Mouse (Mus musculus) liver, embryonic 16.5 days (tissue): ENCODE data around the gene Mef2a. TPM values are rescaled to one million over a fixed set of nuclear protein-coding genes. Genes with fewer than 3 reads are reported as not detected.

Source experiments
- ATAC-seq: fragments of 200-750 bp; cut with Nextera tagmentation; 2 replicates; pipeline ENCODE4 v1.8.0; 2017; ENCODE audit warnings: low read depth, mild to moderate bottlenecking, moderate number of reproducible peaks, moderate library complexity
- H3K27ac ChIP-seq: fragments of 300-500 bp; sonication (generic); 2 replicates; pipeline ENCODE4 v1.5.1; 2014; ENCODE audit warnings: mild to moderate bottlenecking, low read length
- H3K27me3 ChIP-seq: fragments of 300-500 bp; sonication (generic); 2 replicates; pipeline ENCODE4 v1.6.1; 2014; ENCODE audit warnings: low read depth, low read length, mixed read lengths; ENCODE audit not compliant: control insufficient read depth, insufficient read depth
- H3K36me3 ChIP-seq: fragments of 300-500 bp; sonication (generic); 2 replicates; pipeline ENCODE4 v1.6.1; 2014; ENCODE audit warnings: mild to moderate bottlenecking; ENCODE audit not compliant: control insufficient read depth, insufficient read depth
- H3K4me1 ChIP-seq: fragments of 300-500 bp; sonication (generic); 2 replicates; pipeline ENCODE4 v1.6.1; 2014; ENCODE audit warnings: low read depth, low read length, mixed read lengths; ENCODE audit not compliant: control insufficient read depth
- H3K4me2 ChIP-seq: fragments of 300-500 bp; sonication (generic); 2 replicates; pipeline ENCODE4 v1.6.1; 2014; ENCODE audit warnings: low read depth, low read length, mixed read lengths
- H3K4me3 ChIP-seq: fragments of 300-500 bp; sonication (generic); 2 replicates; pipeline ENCODE4 v1.5.1; 2014; ENCODE audit warnings: low read depth, mild to moderate bottlenecking, low read length
- H3K9ac ChIP-seq: fragments of 300-500 bp; sonication (generic); 2 replicates; pipeline ENCODE4 v1.6.1; 2014; ENCODE audit warnings: low read depth, low read length
- H3K9me3 ChIP-seq: fragments of 300-500 bp; sonication (generic); replicated peaks from 2 replicates; pipeline ENCODE4 v1.6.1; 2016; ENCODE audit warnings: low read length; ENCODE audit not compliant: control insufficient read depth
- WGBS: fragments of 180-500 bp; shearing (Covaris S2); extraction: QIAGEN DNeasy Blood & Tissue Kit; methylation state at CpG from one replicate; pipeline ENCODE4 v1.1.7; 2014; ENCODE audit not compliant: insufficient replicate concordance; 5-methylcytosine and 5-hydroxymethylcytosine counted together
- polyA plus RNA-seq: library from polyadenylated mRNA; unstranded; fragments of >200 nt; fragmentation: Nextera tagmentation; extraction: Ambion mirVana; gene quantifications from 2 replicates; pipeline ENCODE4 v1.2.1, GENCODE M21; 2015

Gene Mef2a
- polyA plus RNA-seq, 1 experiment from 2014 or later = 12.0 TPM

DNA sequence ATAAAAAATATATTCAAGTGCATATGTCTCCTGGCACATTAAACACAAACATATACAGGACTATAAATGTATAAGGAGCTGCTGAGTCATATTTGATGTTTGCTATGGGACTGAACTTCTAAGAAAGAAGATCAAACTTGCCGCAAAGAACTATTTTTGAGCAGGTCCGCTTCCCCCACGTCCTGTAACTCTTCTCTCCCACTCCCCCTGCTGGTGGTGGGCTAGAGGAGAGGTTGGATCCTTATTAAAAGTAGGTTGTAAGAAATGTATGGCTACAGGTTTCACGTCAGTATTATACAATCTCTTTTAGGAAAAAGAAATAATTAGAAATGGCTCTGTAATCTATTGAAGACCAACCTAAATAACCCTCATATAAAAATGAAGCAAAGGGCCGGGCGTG, 19.0 kb downstream of the Mef2a start:
- H3K9ac ChIP-seq = no peak overlapping the region
- no peak for ATAC-seq
- H3K27ac ChIP-seq = no peak overlapping the region
- H3K4me1 ChIP-seq = no peaks in the 10 kb centered on the region; the same call in 1 of the 2 replicates
- H3K27me3 ChIP-seq = no peaks in the 10 kb centered on the region
- H3K4me3 ChIP-seq = no peak overlapping the region
- 56% methylated on average over 6 of the region's 6 CpGs for WGBS
- H3K36me3 ChIP-seq = no peaks in the 10 kb centered on the region
- H3K4me2 ChIP-seq = no peak overlapping the region
- no peaks in the 10 kb centered on the region for H3K9me3 ChIP-seq

DNA sequence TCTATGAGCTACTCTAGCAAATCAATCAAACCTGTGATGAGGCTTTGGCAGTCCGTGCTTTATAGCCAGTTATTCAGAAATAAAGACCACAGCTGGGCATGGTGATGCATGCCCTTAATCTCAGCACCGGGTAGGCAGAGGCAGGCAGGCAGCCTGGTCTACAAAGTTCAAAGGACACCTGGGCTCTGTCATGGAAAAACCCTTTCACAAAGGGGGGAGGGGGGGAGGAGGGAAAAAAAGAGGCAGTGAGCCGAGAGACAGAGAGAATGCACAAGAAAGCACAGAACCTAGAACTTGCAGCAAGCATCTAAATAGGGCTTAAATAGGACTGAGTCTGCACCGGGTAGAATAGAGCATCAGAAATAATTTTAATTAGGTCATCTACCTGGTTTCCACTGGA, 19.7 kb downstream of the Mef2a start:
- no peak for ATAC-seq
- H3K27ac ChIP-seq = no peak overlapping the region

DNA sequence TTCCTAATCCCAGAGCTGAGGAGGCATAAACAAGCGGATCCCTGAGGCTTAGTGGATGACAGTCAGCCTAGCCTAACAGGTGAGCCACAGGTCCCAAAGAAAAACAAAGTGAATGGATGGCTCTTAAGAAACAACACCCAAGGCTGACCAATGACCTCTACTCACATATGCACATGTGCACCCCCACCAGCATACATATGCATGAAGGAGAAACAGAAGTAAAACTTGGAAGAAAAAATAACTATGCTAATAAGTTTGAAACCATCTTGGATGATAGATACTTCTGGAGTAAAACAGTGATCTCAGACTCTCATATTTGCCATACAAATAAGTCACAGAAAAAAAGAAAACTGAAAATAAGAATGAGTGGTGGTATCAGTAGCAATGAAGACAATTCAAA, 28.2 kb downstream of the Mef2a start:
- Histone ChIP-seq H3K27ac (no peak overlapping the region), H3K4me1 (no peaks in the 10 kb centered on the region), H3K9me3 (no peaks in the 10 kb centered on the region), H3K4me3 (no peak overlapping the region), H3K4me2 (no peak overlapping the region), H3K36me3 (no peaks in the 10 kb centered on the region), H3K27me3 (no peaks in the 10 kb centered on the region), H3K9ac (no peak overlapping the region)
- WGBS = 73% methylated on average over 1 of the region's 1 CpGs
- ATAC-seq = no peak

More for the DNA sequence above, 19.7 kb downstream of the Mef2a start:
- H3K4me1 ChIP-seq = no peaks in the 10 kb centered on the region; the same call in 1 of the 2 replicates
- H3K9me3 ChIP-seq = no peaks in the 10 kb centered on the region
- no peaks in the 10 kb centered on the region for H3K27me3 ChIP-seq
- no peak overlapping the region for H3K4me3 ChIP-seq
- 63% methylated on average over 4 of the region's 4 CpGs for WGBS
- H3K36me3 ChIP-seq = no peaks in the 10 kb centered on the region
- no peak overlapping the region for H3K9ac ChIP-seq
- H3K4me2 ChIP-seq = no peak overlapping the region

DNA sequence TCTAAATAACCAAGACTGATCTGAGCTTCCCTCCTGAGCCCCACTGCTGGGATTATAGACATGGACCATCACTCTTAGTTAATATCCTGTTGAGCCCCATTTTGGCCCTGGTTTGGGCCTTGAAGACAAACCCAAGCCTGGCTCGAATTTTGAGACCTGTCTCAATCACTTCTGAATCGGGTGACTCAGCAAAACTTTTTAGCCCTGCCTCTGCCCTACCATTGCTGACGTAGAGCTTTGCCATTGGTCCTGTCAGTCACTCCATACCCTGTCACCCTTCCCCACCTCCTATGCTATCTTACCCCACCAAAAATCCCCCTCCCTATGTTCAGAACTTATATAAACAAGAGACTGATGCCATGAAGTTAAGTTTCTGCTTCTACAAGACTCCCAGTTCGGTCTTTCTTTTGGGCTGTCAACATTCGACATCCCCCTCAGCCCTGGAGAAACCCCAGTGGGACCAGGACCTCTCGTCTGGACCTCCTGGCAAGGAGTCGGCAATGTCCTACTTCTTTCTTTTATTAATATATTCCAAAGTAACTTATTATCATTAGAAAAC, 30.5 kb downstream of the Mef2a start:
- ATAC-seq = peak; percentile 51; the same call in 1 of the 2 replicates
- H3K27me3 ChIP-seq = no peaks in the 10 kb centered on the region
- no peaks in the 10 kb centered on the region for H3K9me3 ChIP-seq
- no peaks in the 10 kb centered on the region for H3K36me3 ChIP-seq
- H3K27ac ChIP-seq = no peak overlapping the region
- WGBS = 64% methylated on average over 7 of the region's 7 CpGs
- no peak overlapping the region for H3K9ac ChIP-seq
- no peaks in the 10 kb centered on the region for H3K4me1 ChIP-seq
- no peak overlapping the region for H3K4me3 ChIP-seq
- no peak overlapping the region for H3K4me2 ChIP-seq

DNA sequence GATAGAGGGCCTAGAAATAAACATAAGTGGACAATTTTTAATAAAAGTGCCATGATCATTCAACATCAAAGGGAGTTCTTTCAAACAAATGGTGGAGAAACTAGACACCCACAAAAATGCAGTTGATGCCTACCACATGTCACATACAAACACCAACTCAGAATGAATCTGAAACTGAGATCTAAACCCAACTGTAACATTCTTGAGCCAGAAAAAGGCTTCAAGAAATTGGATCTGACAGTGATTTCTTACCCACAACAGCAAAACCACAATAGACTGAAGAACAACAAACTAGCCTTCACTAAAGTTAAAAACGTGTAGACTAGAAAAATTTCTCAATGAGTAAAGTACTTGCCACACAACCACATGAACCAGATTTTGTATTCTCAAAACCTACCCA, 52.3 kb downstream of the Mef2a start:
- Histone ChIP-seq H3K27ac (no peak overlapping the region), H3K4me1 (no peaks in the 10 kb centered on the region), H3K4me2 (no peak overlapping the region), H3K9ac (no peak overlapping the region), H3K27me3 (no peaks in the 10 kb centered on the region), H3K4me3 (no peak overlapping the region), H3K36me3 (no peaks in the 10 kb centered on the region), H3K9me3 (no peaks in the 10 kb centered on the region)
- no peak for ATAC-seq
- WGBS = 46% methylated on average over 1 of the region's 1 CpGs

DNA sequence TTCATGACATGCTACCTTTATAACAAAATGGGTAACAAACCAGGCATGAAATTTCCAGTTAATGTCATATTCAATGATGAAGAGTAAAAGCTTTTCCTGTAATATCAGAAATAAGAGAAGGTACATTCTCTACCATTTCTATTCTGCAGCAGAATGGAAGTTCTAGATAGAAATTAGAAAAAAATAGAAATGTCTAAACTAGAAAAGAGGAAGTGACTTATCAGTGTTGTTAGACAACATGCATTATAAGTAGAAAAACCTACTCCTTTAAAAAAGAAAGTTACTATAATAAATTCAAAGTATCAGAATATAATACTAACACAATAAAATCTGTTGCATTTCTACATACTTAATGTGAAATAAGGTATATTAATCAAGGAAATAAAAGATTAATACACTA, 54.0 kb downstream of the Mef2a start:
- Histone ChIP-seq H3K4me2 (no peak overlapping the region), H3K4me1 (no peaks in the 10 kb centered on the region), H3K27ac (no peak overlapping the region), H3K9ac (no peak overlapping the region), H3K4me3 (no peak overlapping the region), H3K36me3 (no peaks in the 10 kb centered on the region), H3K9me3 (no peaks in the 10 kb centered on the region), H3K27me3 (no peaks in the 10 kb centered on the region)
- no peak for ATAC-seq

DNA sequence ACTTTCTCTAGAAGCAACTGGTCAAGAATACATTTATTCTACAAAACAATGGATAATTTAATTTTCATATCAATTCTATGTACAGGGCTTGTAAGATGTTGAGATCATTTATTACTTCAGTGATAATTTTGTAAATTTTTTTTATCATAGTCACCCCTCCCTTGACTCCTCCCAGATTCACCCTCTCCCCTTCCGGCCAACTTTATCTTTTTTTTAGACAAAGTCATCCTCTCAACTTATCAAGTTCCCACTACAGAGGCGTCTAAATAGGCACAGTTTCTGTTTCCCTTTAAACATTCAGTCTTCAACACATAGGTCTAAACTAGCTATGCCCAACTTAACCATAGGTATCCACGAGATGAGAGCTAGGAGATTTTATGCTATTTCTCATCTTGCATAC, 59.5 kb downstream of the Mef2a start:
- Histone ChIP-seq H3K9ac (no peak overlapping the region), H3K36me3 (no peaks in the 10 kb centered on the region), H3K4me2 (no peak overlapping the region), H3K9me3 (no peaks in the 10 kb centered on the region), H3K27ac (no peak overlapping the region), H3K4me1 (peaks cover 3% of the 10 kb centered on the region), H3K27me3 (no peaks in the 10 kb centered on the region), H3K4me3 (no peak overlapping the region)
- ATAC-seq = no peak
- WGBS = 34% methylated on average over 3 of the region's 3 CpGs

DNA sequence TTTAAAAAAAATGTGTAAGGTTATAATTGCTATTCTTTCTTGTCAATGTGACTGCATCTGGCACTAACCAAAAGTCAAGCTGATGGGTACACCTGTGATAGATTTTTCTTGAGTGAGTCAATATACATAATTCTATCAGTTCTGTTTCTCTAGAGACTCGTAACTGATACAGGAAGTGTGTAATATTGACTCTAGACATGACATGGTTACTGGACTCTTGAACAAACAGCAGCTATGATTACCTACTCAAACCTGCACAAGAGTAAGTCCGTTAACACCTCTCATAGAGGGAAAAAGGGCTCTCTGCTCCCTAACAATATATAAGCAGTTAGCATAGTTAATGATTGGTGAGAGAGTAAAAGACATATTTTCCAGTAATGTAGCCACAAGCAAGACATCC, 62.5 kb downstream of the Mef2a start:
- Histone ChIP-seq H3K4me2 (no peak overlapping the region), H3K27me3 (no peaks in the 10 kb centered on the region), H3K36me3 (no peaks in the 10 kb centered on the region), H3K9me3 (no peaks in the 10 kb centered on the region), H3K9ac (no peak overlapping the region), H3K4me3 (no peak overlapping the region), H3K27ac (no peak overlapping the region), H3K4me1 (peaks cover 3% of the 10 kb centered on the region)
- 66% methylated on average over 2 of the region's 2 CpGs for WGBS
- no peak for ATAC-seq

DNA sequence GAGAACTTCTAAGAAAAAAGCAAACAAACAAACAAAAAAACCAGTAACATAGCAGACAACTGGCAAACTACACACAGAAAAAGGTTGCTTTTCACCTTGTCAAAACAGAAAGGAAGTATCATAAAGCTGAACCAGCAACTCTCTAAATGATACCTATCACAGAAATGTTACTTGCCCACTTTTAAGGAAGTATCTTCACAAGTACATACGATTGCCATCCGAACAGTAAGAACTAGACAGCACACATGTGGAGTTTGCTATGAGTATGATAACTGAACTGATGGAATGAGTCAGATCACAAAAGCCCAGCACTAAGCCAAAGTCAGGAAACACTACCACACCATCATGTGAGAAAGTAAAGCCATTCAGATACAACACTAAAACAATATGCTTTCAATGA, 64.6 kb downstream of the Mef2a start:
- Histone ChIP-seq H3K4me1 (no peaks in the 10 kb centered on the region), H3K4me3 (no peak overlapping the region), H3K9ac (no peak overlapping the region), H3K27me3 (no peaks in the 10 kb centered on the region), H3K36me3 (no peaks in the 10 kb centered on the region), H3K27ac (no peak overlapping the region), H3K9me3 (no peaks in the 10 kb centered on the region), H3K4me2 (no peak overlapping the region)
- WGBS = 33% methylated on average over 2 of the region's 2 CpGs
- no peak for ATAC-seq
